Mouse (Mus musculus) frontal cortex, postnatal 10 days (tissue): ENCODE data around the gene Pdxk.
"Not testable (repeated sequence)": the region's sequence is repeated elsewhere in the genome, so short reads cannot be mapped to it uniquely, and the experiment has no call there.

ENCODE experiments used
- DNase-seq, 2 experiments: peaks; one replicate each; pipeline ENCODE4 v3.0.0; 2022; ENCODE audit warnings: low spot score in 2 of 2, mixed read lengths in 1 of 2

Gene Pdxk

GRCm38 (mm10) chr10:78417888-78418287 is 46.9 kb downstream of the Pdxk start:
- DNase-seq: no peak

- DNase-seq: not testable (repeated sequence)
These were observed 49.8 kb downstream of the Pdxk start for GRCm38 (mm10) chr10:78414936-78415335.

GRCm38 (mm10) chr10:78413152-78413520 is 51.6 kb downstream of the Pdxk start:
- DNase-seq: no peak

- DNase-seq: peak; percentile 93 to 96
These were observed 52.2 kb downstream of the Pdxk start, which contains the start of gene Rrp1 for GRCm38 (mm10) chr10:78412319-78413151. Gene Rrp1 (minus strand): TSS chr10:78413043.

GRCm38 (mm10) chr10:78411851-78412250 is 52.9 kb downstream of the Pdxk start:
- DNase-seq: no peak

- no peak for DNase-seq
These were observed 55.6 kb downstream of the Pdxk start for GRCm38 (mm10) chr10:78409035-78409788.

GRCm38 (mm10) chr10:78407132-78407531 is 57.6 kb downstream of the Pdxk start:
- no peak for DNase-seq

GRCm38 (mm10) chr10:78406152-78406551 is 58.6 kb downstream of the Pdxk start:
- no peak for DNase-seq

GRCm38 (mm10) chr10:78402301-78402922 is 62.4 kb downstream of the Pdxk start:
- DNase-seq: no peak

- no peak for DNase-seq
These were observed 63.6 kb downstream of the Pdxk start for GRCm38 (mm10) chr10:78401127-78401526.

GRCm38 (mm10) chr10:78399090-78399657 is 65.6 kb downstream of the Pdxk start:
- DNase-seq: no peak

- DNase-seq: no peak
These were observed 68.2 kb downstream of the Pdxk start for GRCm38 (mm10) chr10:78396625-78396885.

- DNase-seq: peak; percentile 89 to 95
These were observed 68.8 kb downstream of the Pdxk start for GRCm38 (mm10) chr10:78395819-78396624.

GRCm38 (mm10) chr10:78395377-78395776 is 69.4 kb downstream of the Pdxk start:
- no peak for DNase-seq

GRCm38 (mm10) chr10:78392072-78392471 is 72.7 kb downstream of the Pdxk start:
- peak; percentile 69 to 79 for DNase-seq

- DNase-seq: no peak
These were observed 73.7 kb downstream of the Pdxk start for GRCm38 (mm10) chr10:78390982-78391470.

- DNase-seq: peak; percentile 55 to 57
These were observed 76.4 kb downstream of the Pdxk start for GRCm38 (mm10) chr10:78388216-78388980.
